Mouse (Mus musculus): Measurements from ENCODE around the gene Vti1b.
A peak's percentile ranks its signal among the peaks of the same experiment; 100 is the strongest.

The Vti1b gene

DNA sequence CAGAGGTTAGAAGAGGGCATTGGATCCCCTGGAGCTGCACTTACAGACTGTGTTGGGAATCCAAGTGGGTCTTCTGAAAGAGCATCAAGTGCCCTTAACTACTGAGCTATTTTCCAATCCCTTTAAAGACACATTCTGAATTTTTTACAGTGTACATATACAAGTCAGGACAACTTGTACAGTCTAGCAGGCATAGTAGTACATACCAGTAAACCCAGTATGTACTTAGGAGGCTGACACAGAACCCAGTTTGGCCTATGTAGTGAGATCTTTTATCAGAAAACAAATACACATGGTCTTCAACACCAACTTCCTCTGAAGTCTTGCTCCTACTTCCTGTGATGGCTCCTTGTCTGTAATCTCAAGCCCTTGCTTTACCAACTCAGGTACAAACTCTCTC is 33.5 kb downstream of the Vti1b start:
- DNase-seq (ENCODE audit: low spot score in 2 of 2) = no peak

DNA sequence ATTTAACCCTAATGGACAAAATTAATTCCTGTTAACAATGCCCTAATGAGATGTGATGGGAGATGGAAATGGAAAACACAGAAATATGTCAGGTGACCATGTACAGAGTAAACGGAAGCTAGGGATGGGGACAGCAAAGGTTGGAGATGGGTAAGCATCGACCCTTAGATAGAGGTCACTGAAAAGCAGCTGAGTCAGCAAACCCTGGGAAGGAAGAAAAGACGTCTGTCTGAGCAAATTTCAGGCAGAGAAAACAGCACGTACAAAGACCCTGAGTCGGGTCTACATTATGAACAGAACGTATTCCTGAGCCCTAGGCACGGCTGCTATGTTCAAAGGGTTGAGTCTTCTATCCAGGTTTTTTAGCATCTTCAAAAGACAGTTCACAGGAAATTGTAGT is 35.5 kb downstream of the Vti1b start:
- DNase-seq (ENCODE audit: low spot score in 2 of 2) = no peak

DNA sequence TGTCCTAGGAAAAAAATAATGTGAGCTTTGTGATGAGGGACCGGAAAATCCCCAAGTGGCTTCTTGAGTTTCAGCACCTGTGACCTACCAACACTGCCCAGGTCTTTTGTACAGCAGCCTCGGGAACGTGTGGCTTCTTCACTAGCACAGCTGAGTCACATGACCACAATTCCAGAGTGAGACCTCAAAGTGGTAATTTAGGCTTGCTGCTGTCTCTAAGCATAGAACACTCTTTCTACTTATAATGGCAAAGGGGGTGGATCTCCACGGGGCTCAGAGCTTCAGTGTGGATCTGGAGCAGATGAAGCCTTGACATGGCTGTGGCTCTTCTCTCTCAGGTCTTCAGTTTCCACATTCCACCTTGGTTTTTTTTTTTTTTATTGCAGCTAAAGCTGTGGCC is 37.4 kb downstream of the Vti1b start:
- DNase-seq (ENCODE audit: low spot score in 2 of 2) = no peak

- no peak for DNase-seq (ENCODE audit: low spot score in 2 of 2)
Observed at GRCm38 (mm10) chr12:79134676-79135075, 37.8 kb downstream of the Vti1b start.

- DNase-seq (ENCODE audit: low spot score in 2 of 2) = no peak
Observed at GRCm38 (mm10) chr12:79131706-79132460, 40.6 kb downstream of the Vti1b start.

GRCm38 (mm10) chr12:79131178-79131675 is 41.2 kb downstream of the Vti1b start:
- no peak for DNase-seq (ENCODE audit: low spot score in 2 of 2)

GRCm38 (mm10) chr12:79130299-79131177 is 41.9 kb downstream of the Vti1b start, which contains the start of gene Arg2:
TSS of gene Arg2 (plus strand) at chr12:79130777.
- peak; percentile 31 to 79 for DNase-seq (ENCODE audit: low spot score in 2 of 2)

DNA sequence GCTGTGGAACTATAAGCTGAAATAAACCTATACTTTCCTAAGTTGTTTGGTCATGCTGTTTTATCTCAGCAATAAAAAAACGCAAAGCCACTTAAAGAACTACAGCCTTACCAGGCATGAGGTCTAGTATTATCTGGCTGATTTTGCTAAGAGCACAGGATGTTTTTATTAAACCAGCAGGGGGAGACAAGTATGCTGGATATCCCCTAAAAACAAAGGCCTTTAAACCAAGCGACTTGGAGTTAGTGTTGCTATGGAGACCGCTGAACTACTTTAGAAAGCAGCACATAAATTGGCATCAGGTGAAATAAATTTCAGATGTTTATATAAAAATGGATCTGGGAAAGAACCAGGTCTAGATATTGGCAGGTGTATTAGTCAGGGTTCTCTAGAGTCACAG is 49.6 kb downstream of the Vti1b start:
- no peak for DNase-seq (ENCODE audit: low spot score in 2 of 2)

- no peak for DNase-seq (ENCODE audit: low spot score in 2 of 2)
Observed at GRCm38 (mm10) chr12:79118991-79119390, 53.5 kb downstream of the Vti1b start.
